Mouse (Mus musculus): Measurements from ENCODE around the gene Sphk1.
A peak's percentile ranks its signal among the peaks of the same experiment; 100 is the strongest.

Gene Sphk1

DNA sequence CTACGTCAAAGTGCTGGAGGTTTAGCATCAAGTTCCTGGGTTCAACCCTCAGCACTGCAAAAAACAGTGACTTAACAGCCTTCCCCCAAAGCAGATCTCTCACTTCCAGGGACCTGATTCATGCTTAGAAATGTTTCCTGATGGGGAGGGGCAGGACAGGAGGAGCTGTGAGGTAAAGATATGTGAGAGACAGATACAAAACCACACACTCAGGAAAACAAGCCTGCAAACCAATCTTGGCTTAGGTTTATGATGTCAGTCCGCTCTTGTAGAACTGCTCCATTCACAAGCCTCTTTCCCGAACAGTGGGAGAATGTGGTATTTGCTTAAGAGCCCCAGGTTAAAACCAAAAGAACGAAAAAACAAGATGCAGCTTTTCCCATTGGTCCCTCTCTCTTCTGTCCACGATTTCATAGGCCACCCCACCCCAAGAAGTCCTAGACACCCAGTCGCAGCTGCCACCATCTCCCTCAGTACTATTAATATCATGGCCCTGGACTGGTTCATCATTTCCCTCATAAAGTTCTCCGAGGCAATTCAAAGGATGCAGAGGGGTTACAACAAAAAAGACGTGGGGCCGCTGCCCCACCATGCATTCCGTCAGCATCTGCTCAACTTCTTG, 49.4 kb downstream of the Sphk1 start:
- DNase-seq (ENCODE audit: low read depth), result peak; percentile 26

DNA sequence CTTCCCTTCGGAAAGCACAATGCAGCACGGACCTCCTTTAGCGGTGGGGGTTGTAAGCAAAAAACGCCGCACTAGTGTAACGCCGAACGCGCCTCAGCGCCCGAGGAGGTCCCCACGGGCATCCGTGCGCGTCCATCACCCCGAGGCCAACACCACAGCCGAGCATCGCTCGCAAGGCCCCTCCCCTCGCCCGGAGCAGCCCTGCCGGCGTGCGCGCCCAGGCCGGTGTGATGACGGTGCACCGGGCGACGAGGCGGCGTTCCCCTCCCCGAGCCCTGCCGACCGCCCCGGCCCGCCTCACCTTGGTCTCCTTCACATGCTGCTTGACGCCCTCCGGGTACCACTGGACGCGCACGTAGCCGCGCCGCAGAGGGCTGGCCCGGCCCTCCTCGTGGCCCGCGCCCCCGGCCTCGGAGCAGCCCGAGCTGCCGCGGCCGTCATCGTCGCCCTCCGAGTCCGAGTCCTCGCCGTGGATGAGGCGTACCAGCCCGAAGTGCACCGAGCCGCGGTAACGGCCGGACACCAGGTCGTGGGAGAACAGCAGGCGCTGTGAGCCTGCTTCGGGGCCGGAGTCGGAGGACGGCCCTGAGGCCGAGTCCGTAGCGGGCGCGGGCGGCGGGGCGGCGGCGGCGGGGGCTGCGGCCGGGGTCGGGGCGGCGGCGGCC, 50.1 kb downstream of the Sphk1 start:
- peak; percentile 72 for DNase-seq (ENCODE audit: low read depth)

DNA sequence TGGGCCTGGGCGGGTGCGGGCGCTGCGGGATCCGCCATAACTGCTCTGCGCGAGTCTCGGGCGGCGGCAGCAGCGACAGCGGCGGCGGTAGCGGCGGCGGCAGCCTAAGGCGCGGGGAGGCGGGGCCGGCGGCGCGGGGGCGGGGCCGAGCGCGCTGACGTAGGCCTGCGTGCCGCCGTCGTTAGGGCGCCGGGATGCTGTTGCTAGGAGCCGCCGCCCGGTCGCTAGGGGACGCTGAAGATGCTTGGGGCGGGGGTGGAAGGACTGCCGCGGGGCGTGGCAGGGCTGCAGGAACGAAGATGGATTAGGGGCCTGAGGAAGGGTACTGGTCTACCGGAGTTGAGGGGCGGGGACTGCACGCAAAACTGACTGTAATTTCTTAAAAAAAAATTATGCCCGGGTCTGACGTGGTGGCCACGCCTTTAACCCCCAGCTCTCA, 50.7 kb downstream of the Sphk1 start, which contains the start of gene Ube2o:
Ube2o (minus strand) TSS at position 72 of the 439 bp plus-strand sequence.
- DNase-seq (ENCODE audit: low read depth), result peak; percentile 95

DNA sequence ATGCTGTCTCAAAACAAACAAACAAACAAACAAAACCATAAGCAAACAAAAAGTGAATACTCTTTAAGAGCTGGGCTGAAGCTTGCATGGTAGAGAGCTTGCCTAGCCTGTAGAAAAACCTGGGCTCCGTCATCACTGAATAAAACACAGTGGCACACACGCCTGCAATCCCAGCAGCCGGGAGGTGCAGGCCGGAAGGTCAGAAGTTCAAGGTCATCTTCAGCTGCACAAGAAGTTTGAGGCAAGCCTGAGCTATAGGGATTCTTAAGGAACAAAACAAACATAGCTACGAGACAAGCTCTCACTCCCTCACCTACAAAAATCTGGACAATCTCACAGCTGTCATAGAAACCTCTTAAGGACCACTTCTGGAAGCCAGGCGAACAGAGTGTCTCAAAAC, 55.0 kb downstream of the Sphk1 start:
- no peak for DNase-seq (ENCODE audit: low read depth)

Data from naive thymus-derived CD4-positive, alpha-beta T cell, adult 2 months (primary cell).